Mouse (Mus musculus) layer of hippocampus, postnatal 25 days (tissue): ENCODE measurements around the gene Cd276. TPM values are rescaled to one million over a fixed set of nuclear protein-coding genes. Genes with fewer than 3 reads are reported as not detected.

ENCODE experiments used
- DNase-seq, 2 experiments: peaks; one replicate each; pipeline ENCODE4 v3.0.0; 2022; ENCODE audit warnings: mixed read lengths in 2 of 2, low spot score in 1 of 2; ENCODE audit errors: extremely low spot score in 1 of 2
- total RNA-seq, 2 experiments: library from RNA; stranded (reverse); gene quantifications; 2 replicates each; pipeline ENCODE4 v1.2.3; 2021

The Cd276 gene
- total RNA-seq, 2 experiments from 2014 or later = 6.0 to 8.7 TPM

DNA sequence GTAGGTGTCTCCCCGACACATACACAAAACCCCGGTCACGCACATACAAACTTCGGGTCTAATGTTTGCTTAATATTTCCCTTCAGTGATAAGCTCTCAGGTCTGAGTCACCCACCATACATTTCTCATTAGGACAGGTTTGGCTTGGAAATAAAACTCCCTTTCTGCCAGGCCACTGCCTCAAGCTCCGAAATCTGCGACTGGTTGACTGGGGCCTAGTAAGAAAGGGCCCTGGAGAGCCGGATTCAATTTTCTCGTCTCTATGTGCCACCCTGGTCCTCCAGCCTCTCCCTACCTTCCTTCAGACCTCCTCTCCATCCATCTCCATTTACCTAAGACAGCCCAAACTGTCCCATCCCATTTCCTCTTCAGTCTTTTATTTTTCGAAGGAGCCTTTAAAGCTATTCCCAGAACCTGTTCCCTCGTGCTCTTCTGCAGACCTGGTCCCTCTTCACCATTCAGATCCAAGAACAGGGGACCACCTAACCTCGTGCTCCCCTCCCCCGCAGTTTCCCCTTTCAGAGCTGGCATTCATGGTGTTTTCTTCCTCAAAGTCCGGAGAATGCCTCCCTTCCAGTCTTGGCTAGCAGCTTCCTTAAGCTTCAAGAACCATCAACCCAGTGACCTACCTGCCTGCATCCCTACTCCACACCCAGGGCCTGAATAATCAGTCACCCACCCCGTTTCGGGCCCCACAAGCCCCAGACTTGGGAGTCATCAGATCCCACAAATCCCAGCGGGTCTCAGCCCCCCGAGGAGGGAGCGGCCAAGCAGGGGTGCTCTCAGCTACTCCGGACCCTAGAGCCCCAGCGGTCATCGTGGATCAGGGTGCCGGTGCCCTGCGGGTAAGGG is 955 bp downstream of the Cd276 start:
- DNase-seq = no peak

DNA sequence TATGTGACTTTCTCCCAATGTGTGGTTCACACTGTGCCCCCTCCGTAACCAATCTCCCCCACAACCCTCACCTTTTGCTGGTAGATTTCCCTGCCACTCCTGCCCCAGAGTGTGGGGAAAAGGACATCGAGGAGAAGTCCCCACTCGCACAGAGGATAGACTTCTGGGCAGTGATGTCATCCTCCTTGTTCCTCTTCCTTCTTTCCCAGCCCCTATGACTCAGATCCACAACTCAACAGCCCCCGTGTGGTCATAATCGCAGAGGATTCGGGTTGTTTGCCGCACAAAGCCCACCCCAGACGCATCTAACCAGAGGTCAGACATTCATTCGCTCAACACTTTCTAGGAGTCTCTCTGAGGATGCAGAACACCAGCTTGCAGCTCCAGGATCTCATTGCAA is 3.2 kb downstream of the Cd276 start:
- no peak for DNase-seq

DNA sequence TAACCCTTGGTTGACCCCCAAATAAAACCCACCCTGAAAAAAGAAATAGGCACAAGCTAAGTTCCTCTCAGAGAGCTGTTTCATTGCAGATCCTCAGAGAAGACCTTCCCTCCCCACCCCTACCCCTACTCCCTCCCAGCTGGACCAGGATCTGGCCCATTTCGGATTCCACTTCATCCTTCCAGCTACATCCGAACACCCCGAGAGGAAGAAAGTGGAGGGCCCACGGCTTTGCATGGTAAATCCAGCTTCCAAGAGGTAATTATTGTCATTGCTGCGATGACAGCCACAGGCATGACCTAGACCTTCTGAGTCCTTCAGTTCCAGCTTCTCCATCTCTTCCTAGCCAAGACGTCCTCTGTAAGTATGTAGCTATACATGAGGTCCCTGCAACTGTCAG is 4.3 kb downstream of the Cd276 start:
- DNase-seq = no peak

DNA sequence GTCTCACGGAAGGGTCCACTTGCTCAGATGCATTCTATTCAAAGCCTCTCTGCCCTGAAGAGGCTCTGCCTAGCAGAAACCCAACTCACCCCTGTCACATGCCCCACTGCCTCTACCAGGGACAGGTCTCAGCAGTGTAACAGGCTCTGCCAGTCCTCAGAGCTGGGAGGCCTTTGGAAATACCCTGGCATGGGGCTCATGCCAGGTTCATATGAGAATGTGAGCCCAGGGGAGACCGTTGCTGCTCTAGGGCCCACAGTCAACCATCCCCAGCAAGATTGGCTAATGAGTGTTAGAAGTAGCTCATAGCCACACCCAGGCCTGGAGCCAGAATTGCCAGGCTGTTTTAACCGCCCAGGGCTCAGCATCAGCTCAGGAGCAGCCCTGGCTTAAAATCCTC is 5.5 kb downstream of the Cd276 start:
- DNase-seq = no peak

DNA sequence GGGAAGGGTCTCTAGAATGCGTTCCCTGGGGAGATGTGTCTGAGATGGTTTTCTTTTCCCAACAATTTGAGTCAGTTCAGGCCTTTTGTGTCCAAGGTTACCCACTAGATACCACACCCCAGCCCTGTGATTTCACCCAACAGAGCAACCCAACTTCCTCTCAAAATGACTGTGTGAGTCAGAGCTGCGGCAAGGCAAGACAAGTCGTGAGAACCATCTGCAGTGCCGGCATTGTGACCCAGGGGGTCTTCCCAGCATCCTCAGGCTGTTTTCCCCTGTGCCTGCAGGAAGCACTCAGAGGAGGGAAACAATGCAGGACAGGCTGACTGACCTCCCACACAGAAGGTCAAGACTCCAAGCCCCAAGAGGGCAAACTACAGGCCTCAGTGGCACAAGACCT is 6.3 kb downstream of the Cd276 start:
- no peak for DNase-seq

DNA sequence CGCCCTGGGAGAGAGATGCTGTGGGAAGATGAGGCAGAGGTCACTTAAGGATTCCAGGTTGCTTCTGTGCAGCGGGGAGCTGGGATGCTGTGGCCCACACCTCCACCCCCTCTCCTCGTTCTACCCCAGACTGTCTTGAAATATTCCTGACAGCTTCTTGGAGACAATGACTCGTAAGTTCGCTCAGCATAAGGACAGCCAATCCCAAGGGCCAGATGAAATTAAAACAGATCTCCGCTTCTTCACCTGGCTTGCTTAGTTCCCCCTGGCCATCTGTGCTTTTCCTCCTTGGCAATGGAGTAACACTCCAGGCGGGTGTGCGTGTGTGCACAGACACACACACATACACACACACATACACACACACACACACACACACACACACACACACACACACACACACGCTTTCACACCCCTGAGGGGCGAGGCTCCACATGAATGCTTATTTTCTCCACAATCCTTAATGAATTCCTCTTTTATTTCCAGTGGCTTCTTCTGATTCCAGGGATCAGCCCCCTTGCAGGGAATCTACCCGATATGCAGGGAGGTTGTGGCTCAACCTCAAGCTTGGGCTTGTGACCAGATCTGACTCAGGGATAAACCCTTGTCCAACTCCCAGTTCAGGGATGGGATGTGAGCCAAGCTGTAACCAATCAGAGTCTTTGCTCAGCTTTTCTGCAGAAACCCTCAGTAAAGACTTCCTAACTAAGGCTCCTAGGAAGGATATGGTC is 8.4 kb downstream of the Cd276 start:
- no peak for DNase-seq

DNA sequence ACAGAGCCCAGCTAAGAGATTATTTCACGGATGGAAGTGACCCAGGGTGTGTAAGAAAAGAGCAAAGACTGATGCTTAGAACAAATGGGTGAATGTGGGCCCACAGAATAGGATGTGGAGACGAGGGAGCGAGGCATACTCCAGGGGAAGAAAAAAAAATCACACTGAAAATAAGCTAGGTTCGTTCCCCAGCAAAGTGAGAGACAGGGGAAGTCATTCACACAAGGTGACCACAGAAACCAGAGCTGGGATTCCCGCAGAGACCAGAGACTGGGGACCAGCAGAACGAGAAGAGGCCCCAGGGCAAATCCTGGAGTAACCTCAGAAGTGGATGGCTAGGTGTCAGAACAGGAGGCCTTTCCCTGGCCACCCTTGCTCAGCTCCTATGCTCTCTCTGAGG is 9.8 kb downstream of the Cd276 start:
- DNase-seq = no peak

DNA sequence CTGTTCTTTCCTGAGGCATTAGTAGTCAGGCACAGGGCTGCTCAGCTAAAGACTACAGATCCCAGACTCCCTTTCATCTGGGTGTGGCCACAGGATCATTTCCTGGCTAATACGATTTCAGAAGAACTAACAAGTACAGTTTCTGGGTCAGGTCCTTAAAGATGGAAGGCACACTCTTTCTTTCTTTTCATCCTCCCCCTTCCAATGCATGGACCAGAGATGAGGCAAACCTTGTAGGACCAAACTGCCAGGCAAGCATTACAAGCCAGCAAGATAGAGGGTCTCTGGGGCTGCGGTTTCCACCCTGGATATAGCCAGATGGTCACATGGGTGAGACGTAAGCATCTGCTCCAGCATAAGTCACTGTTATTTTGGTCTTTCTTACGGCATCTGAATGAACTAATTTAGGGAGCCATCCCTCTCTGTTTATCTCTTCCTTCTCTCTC is 10.3 kb downstream of the Cd276 start:
- peak in 1 of 2 experiments; percentile 38 for DNase-seq

DNA sequence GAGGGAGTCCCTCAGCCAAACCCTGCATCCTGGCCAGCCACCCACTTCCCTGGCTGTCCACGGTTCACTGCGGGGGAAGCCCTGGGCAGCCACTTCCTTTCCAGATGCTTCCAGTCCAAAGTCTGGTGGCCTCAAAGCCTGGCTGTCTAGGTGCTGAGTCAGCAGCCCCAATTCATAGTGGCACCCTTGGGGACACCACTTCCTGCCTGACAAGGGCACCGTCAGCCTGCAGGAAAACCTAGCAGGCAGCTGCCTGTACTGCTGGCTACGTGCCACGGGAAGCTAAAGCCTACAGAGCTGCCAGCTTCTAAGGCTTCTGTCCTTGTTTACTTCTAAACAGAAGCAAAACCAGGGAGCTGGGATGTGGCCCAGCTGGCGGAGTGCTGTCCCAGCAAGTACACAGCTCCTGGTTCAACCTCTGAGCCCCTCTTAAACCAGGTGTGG is 13.3 kb downstream of the Cd276 start:
- DNase-seq = peak; percentile 49 to 66

DNA sequence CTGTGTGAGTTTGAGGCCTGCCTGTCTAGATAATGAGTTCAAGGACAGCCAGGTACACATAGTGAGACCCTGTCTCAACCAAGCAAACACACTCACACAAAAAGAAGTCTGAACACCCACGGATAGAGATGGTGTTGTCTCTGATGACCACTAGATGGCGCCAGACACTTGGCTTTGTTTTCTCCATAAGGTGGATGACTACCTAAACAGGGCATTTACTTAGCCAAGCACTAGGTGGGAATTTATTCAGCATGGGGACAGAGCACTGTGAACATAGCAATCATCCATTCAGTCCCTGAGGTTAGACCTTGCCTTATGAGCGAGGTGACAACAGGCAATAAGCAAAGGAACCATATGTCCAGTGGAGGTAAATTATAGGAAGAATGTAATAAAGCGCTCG is 15.4 kb downstream of the Cd276 start:
- DNase-seq = peak in 1 of 2 experiments; percentile 52

DNA sequence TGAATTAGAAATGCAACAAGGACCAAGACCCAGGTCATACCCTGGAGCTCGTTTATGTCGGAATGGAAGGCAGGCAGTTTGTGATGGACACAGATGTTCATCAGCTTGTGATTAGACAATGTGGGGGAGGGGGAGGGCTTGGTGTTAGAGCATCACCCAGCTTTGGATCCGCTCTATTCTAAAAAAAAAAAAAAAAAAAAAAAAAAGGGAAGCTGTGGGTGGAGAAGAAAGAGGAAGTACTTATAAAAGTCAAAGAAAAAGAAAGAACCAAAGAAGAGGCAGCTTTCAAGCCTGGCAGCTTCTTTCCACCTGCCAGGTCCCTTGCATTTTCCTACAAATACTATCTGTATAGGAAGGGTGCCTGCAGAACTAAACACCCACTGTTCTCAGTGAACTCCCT is 17.5 kb downstream of the Cd276 start:
- no peak for DNase-seq

DNA sequence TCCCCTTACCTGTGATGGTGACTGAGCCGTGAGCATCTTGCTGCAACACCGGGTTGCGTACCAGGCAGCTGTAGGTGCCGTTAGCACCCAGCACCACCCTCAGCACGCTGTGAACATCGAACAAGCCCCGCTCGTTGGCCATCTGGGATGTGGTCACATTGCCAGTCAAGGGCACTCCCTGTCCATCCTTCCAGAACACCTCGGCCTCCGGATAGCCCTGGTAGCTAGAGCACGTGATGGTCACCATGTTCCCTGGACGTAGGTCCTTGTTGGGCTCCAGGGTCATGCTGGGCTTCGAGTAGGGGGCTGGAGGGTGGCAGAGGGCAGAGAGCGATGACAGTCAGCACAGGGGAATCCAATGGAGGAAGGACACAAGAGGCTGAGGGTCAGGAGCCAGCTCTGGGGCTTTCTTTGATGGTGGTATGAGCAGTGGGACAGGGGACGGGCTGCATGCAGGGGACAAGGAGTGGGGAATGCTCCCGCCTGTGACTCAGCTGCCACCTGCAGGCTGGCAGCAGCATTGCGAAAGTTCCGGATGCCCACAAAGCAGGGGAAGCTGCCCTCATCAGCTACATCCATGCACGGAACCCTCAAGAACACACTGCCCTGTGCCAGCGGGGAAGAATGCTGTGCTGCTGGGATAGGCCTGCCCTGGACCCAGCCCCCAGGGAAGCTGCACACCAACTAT is 19.6 kb downstream of the Cd276 start:
- peak in 1 of 2 experiments; percentile 38 for DNase-seq

DNA sequence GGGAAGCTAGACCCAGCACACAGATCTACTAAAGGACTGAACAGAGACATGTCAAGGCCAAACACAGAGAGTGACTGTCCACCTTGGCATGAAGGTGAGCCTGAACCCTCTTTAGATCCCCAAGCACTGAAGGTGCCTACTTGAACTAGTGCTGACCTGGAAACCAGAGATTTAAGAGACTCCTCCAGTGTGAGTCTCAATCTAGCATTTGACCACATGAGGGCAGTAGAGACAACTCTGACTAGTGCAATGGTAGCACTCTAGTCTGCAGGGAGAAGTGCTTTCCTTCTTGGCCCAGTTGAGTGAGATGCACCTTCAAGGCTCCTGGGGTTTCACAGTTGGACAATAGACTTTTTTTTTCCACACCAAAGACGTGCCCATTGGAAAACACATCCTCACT is 20.5 kb downstream of the Cd276 start:
- peak in 1 of 2 experiments; percentile 53 for DNase-seq

DNA sequence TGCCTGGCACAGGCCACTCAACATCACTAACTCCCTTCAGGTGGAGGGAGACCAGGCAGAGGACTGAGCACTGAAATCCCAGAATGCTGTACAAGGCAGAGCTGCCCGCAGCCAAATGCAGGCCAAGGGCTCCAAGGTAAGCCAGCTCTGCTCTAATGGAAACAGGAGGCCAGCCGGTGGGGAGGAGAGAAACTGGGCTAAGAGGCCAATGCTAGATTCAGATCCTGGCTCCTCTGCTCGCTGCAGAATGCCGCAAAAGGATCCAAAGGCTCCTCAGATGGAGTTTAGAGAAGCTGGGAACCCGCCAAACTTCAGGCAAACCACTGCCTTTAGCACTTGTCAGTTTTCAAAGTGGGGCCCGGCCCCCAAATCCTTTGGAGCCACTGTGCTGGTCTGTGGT is 21.9 kb downstream of the Cd276 start:
- no peak for DNase-seq

DNA sequence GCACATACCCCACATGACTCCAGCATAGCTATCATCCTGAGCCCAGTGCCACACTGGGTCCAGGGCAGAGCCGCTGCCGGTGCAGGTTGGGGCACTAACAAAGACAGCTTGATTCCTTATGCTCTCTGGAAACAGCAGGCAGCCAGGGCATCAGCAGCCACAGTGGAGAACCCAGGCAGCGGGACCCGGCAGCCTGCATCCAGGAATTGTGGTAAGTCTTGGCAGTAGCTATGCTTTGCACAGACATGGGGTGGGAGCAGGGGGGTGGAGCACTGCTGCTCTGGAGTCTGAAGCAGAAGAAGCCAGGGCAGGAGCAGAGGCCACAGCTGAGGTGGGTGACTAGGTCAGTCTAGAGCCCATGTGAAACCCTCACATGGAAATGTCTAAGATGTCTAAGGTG is 23.0 kb downstream of the Cd276 start:
- no peak for DNase-seq

DNA sequence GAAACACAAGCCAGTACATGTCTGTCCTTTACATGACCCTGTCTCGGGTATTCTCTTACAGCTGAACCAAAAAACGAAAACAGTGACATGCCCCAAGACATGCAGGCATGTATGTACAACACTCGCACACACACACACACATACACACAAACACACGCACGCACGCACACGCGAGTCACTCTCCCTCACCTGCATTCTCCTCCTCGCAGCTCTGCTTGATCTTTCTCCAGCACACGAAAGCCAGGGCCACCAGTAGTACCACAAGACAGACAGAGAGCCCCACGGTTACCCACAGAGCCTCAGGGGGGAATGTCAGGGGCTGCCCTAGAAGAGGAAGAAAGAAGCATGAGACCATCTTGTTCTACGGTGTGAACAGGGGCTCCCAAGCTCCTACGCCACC is 24.8 kb downstream of the Cd276 start:
- no peak for DNase-seq

DNA sequence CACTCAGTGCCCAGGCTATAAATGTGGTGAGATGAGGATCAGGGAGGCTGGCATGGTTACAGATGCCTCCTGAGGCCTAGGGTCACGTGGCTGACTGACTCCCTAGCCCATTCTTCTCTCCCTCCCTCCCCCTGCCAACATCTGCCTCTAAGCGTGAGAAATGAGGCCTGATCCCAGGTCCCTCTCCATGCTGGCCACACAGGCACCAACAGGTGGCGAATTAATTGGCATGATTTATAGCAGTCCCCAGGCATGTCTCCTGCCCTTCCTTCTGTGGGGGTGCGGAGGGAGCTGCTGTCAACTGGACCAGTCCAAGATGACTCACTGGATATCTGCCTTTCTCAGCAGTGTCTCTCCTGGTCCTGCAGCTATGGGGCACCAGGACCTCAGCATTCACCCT is 27.4 kb downstream of the Cd276 start:
- no peak for DNase-seq

DNA sequence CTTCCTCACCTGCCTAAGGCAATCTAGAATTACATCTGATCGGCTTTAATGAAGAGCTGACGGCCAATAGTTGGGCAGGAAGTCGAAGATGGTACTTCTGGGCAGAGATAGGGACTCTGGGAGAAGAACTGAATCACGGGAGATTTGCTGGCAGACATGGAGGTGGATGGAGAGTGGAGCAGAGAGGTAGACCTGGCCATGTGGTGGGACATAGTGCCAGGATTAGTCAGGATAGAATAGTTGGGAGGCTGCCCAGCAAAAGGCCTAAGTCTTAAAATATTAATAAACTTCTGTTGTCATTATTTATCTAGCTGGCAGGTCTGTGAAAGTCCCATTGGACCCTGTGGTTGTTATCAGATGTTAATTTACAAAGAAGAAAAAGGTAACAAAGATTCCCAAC is 30.1 kb downstream of the Cd276 start:
- DNase-seq = no peak

DNA sequence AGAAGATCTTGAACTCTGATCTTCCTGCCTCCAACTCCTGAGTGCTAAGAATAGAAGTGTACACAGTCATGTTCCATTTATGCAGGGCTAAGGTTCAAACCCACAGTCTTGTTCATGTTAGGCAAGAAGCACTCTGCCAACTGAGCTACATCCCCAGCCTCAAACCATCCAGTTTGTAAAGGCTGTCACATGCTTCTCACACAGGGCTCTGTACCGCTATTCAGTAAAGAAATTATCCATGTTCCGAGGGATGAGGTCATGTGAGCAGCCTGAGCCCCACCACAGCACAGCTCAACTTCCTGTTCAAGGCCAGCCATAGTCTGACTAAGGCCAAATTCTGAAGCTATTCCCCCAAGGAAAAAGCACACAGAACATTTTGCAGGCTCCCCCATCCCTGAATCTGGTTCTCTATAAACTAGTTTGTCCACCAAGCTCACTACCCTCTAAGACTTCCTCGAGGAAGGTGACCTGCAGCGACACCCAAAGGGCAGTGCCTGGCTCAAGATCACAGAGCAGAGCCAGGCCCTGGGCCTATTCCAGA is 33.3 kb downstream of the Cd276 start:
- DNase-seq = no peak

DNA sequence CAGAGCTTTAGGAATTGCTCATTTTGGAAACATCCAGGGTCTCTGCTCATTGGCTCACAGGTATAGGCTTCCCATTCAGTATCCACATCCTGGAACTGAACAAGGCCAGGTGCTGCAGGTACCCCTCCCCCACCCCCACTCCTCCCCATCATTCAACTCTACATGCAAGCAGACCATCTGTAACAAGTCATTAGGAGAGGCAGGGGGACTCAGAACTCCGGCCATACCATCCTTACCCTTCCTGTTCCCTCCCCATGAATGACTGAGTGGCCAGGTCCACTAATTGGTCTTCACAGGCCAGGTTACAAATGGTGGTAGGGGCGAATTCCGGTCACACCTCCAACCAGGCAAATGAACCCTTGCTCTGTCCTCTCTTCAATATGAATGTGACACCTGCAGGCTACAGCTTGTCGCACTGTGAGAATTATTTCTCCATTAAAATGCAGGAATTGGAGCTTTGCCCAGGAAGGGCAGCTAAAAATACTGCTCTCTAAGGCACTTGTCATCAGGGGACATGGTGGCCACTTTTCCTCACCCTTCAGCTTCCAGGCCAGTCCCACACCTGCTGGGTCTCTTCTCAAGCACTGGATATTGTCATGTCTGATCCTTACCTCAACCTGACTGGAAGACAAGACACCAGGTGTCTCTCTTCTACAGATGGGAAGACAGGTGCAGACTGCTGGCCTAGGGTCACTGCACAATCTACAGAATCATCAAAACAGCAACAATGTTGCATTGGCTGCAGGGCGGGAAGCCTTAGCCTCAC is 34.2 kb downstream of the Cd276 start:
- no peak for DNase-seq
